Mouse (Mus musculus) bone marrow macrophage, adult 2 months (primary cell): ENCODE results near the gene H2-M10.6.

Experiments
- CTCF ChIP-seq: IDR thresholded peaks from 2 replicates; pipeline ENCODE4 v1.5.1; 2012; ENCODE audit warnings: low read depth, mild to moderate bottlenecking, low read length, moderate library complexity
- POLR2A ChIP-seq: IDR thresholded peaks from 2 replicates; pipeline ENCODE4 v1.6.1; 2012; ENCODE audit warnings: mild to moderate bottlenecking, low read depth, low read length, borderline replicate concordance

- no peak for TF ChIP-seq POLR2A
- no peak for TF ChIP-seq CTCF
These were observed 43.5 kb downstream of the H2-M10.6 start for GRCm38 (mm10) chr17:36855484-36855883.
